Mouse (Mus musculus) CH12.LX (cell line): ENCODE data around the gene Slc17a4. TPM values are rescaled to one million over a fixed set of nuclear protein-coding genes. Genes with fewer than 3 reads are reported as not detected.

ENCODE experiments used
- DNase-seq: peaks from one replicate; pipeline ENCODE4 v3.0.0-alpha.2; 2013; ENCODE audit errors: extremely low read depth
- H3K27ac ChIP-seq: 2 replicates; pipeline ENCODE4 v1.5.1; 2012; ENCODE audit warnings: low read depth, mild to moderate bottlenecking, control low read depth, moderate library complexity; ENCODE audit not compliant: insufficient read depth
- H3K27me3 ChIP-seq: replicated peaks from 2 replicates; pipeline ENCODE3; 2012; ENCODE audit warnings: inconsistent platforms
- H3K36me3 ChIP-seq, 2 experiments: replicated peaks in 1 of 2; 2 replicates each; pipeline versions ENCODE3 to v1.6.1; 2012; ENCODE audit warnings: inconsistent platforms in 1 of 2, low read length in 1 of 2, mild to moderate bottlenecking in 1 of 2, mixed read lengths in 1 of 2, moderate library complexity in 1 of 2; ENCODE audit not compliant: control insufficient read depth in 1 of 2, insufficient read depth in 1 of 2
- H3K4me1 ChIP-seq, 2 experiments: 2 replicates each; pipeline ENCODE4 v1.6.1; 2012; ENCODE audit warnings: inconsistent platforms in 1 of 2, moderate library complexity in 1 of 2; ENCODE audit not compliant: insufficient read depth in 2 of 2, control insufficient read depth in 1 of 2
- H3K4me2 ChIP-seq: 2 replicates; pipeline ENCODE4 v1.6.1; 2012; ENCODE audit warnings: low read depth, mild to moderate bottlenecking, control low read depth; ENCODE audit not compliant: poor library complexity, insufficient read depth, severe bottlenecking
- H3K4me3 ChIP-seq, 3 experiments: fragments of 150-350 bp in 1 of 3; sonication (generic) in 1 of 3; replicated peaks in 1 of 3; 2 replicates each; pipeline versions ENCODE3 to v1.5.1; 2011 to 2012; ENCODE audit warnings: low read depth in 2 of 3, low read length in 2 of 3, mild to moderate bottlenecking in 2 of 3, moderate library complexity in 2 of 3, control low read depth in 1 of 3, improper control_type of control experiment in 1 of 3, inconsistent platforms in 1 of 3, mixed read lengths in 1 of 3; ENCODE audit not compliant: poor library complexity in 1 of 3
- H3K79me2 ChIP-seq: replicated peaks from 2 replicates; pipeline ENCODE4 v1.6.1; 2012; ENCODE audit warnings: mild to moderate bottlenecking, moderate library complexity; ENCODE audit not compliant: control insufficient read depth, poor library complexity, insufficient read depth, severe bottlenecking; ENCODE audit errors: extremely low read depth
- H3K9ac ChIP-seq: 2 replicates; pipeline ENCODE4 v1.6.1; 2012; ENCODE audit warnings: low read depth, mild to moderate bottlenecking, control low read depth, moderate library complexity; ENCODE audit not compliant: insufficient read depth
- H3K9me3 ChIP-seq: replicated peaks from 2 replicates; pipeline ENCODE3; 2012; ENCODE audit warnings: low read length, inconsistent platforms, mixed read lengths
- CHD2 ChIP-seq: IDR thresholded peaks from 2 replicates; pipeline ENCODE4 v1.6.1; 2011; ENCODE audit warnings: low read length, improper control_type of control experiment
- CTCF ChIP-seq, 2 experiments: IDR thresholded peaks in 1 of 2; conservative IDR thresholded peaks in 1 of 2; 2 replicates each; pipeline ENCODE4 v1.5.1; 2011 to 2012; ENCODE audit warnings: low read depth in 2 of 2, low read length in 2 of 2, improper control_type of control experiment in 1 of 2, inconsistent platforms in 1 of 2, mild to moderate bottlenecking in 1 of 2, moderate library complexity in 1 of 2
- EP300 ChIP-seq: IDR thresholded peaks from 2 replicates; pipeline ENCODE4 v1.6.1; 2011; ENCODE audit warnings: low read length, improper control_type of control experiment
- HCFC1 ChIP-seq: IDR thresholded peaks from 2 replicates; pipeline ENCODE4 v1.6.1; 2012; ENCODE audit warnings: low read depth, mild to moderate bottlenecking, inconsistent platforms, low read length, improper control_type of control experiment
- IRF4 ChIP-seq: IDR thresholded peaks from 2 replicates; pipeline ENCODE4 v1.6.1; 2014; ENCODE audit warnings: low read depth, mild to moderate bottlenecking, inconsistent platforms, low read length, improper control_type of control experiment
- JUN ChIP-seq: IDR thresholded peaks from 2 replicates; pipeline ENCODE4 v1.6.1; 2011; ENCODE audit warnings: low read depth, mild to moderate bottlenecking, low read length, improper control_type of control experiment, moderate library complexity; ENCODE audit not compliant: insufficient read depth
- JUND ChIP-seq: conservative IDR thresholded peaks from 2 replicates; pipeline ENCODE4 v1.6.1; 2011; ENCODE audit warnings: low read depth, low read length, improper control_type of control experiment
- MAFK ChIP-seq: IDR thresholded peaks from 2 replicates; pipeline ENCODE4 v1.6.1; 2011; ENCODE audit warnings: low read length, improper control_type of control experiment; ENCODE audit not compliant: insufficient replicate concordance
- MAX ChIP-seq: IDR thresholded peaks from 2 replicates; pipeline ENCODE4 v1.6.1; 2011; ENCODE audit warnings: low read length, improper control_type of control experiment
- MAZ ChIP-seq: IDR thresholded peaks from 2 replicates; pipeline ENCODE4 v1.6.1; 2012; ENCODE audit warnings: low read depth, mild to moderate bottlenecking, inconsistent platforms, low read length, improper control_type of control experiment, moderate library complexity
- MEF2A ChIP-seq: IDR thresholded peaks from 2 replicates; pipeline ENCODE4 v1.6.1; 2014; ENCODE audit warnings: low read depth, mild to moderate bottlenecking, inconsistent platforms, low read length, improper control_type of control experiment, borderline replicate concordance
- MXI1 ChIP-seq: IDR thresholded peaks from 2 replicates; pipeline ENCODE4 v1.6.1; 2011; ENCODE audit warnings: mild to moderate bottlenecking, low read depth, low read length, improper control_type of control experiment
- MYC ChIP-seq: IDR thresholded peaks from 2 replicates; pipeline ENCODE4 v1.6.1; 2011; ENCODE audit warnings: low read depth, mild to moderate bottlenecking, improper control_type of control experiment, low read length
- NRF1 ChIP-seq: IDR thresholded peaks from 2 replicates; pipeline ENCODE4 v1.6.1; 2014; ENCODE audit warnings: low read depth, mild to moderate bottlenecking, inconsistent platforms, low read length, improper control_type of control experiment, moderate library complexity
- PAX5 ChIP-seq: IDR thresholded peaks from 2 replicates; pipeline ENCODE4 v1.6.1; 2012; ENCODE audit warnings: low read length, inconsistent platforms, mixed read lengths
- POLR2A ChIP-seq: IDR thresholded peaks from 2 replicates; pipeline ENCODE4 v1.6.1; 2011; ENCODE audit warnings: low read depth, mild to moderate bottlenecking, improper control_type of control experiment, low read length
- RAD21 ChIP-seq: IDR thresholded peaks from 2 replicates; pipeline ENCODE4 v1.6.1; 2011; ENCODE audit warnings: low read depth, mild to moderate bottlenecking, low read length, improper control_type of control experiment, moderate library complexity
- RCOR1 ChIP-seq: conservative IDR thresholded peaks from 2 replicates; pipeline ENCODE4 v1.6.1; 2012; ENCODE audit warnings: low read depth, mild to moderate bottlenecking, inconsistent platforms, low read length, improper control_type of control experiment
- SIN3A ChIP-seq: IDR thresholded peaks from 2 replicates; pipeline ENCODE4 v1.6.1; 2012; ENCODE audit warnings: low read length, improper control_type of control experiment, inconsistent platforms
- TBP ChIP-seq: conservative IDR thresholded peaks from 2 replicates; pipeline ENCODE4 v1.6.1; 2011; ENCODE audit warnings: low read depth, low read length, improper control_type of control experiment
- TCF12 ChIP-seq: IDR thresholded peaks from 2 replicates; pipeline ENCODE4 v1.6.1; 2014; ENCODE audit warnings: low read depth, mild to moderate bottlenecking, inconsistent platforms, low read length, improper control_type of control experiment
- UBTF ChIP-seq: IDR thresholded peaks from 2 replicates; pipeline ENCODE4 v1.6.1; 2012; ENCODE audit warnings: low read depth, mild to moderate bottlenecking, inconsistent platforms, low read length, improper control_type of control experiment, moderate library complexity
- ZKSCAN1 ChIP-seq: IDR thresholded peaks from 2 replicates; pipeline ENCODE4 v1.6.1; 2012; ENCODE audit warnings: low read depth, inconsistent platforms, low read length, improper control_type of control experiment, borderline replicate concordance
- ZMIZ1 ChIP-seq: IDR thresholded peaks from 2 replicates; pipeline ENCODE4 v1.6.1; 2012; ENCODE audit warnings: low read depth, mild to moderate bottlenecking, inconsistent platforms, low read length, improper control_type of control experiment
- ZNF384 ChIP-seq: IDR thresholded peaks from 2 replicates; pipeline ENCODE4 v1.6.1; 2012; ENCODE audit warnings: low read depth, low read length, improper control_type of control experiment, inconsistent platforms
- dilution Hi-C: fragments of 300-500 bp; cut with MboI; formaldehyde crosslinking; loops from 2 replicates; pipeline ENCODE4 v1.14.3; 2020; ENCODE audit warnings: low sequenced_read_pairs; ENCODE audit not compliant: extremely low pct_unique_long_range_greater_than_20kb, extremely low pct_ligation_motif_present
- in situ Hi-C: fragments of 300-500 bp; cut with MboI; formaldehyde crosslinking; loops from 3 replicates; pipeline ENCODE4 v1.14.3; 2019; ENCODE audit warnings: low sequenced_read_pairs, low pct_ligation_motif_present, low pct_unique_long_range_greater_than_20kb, mixed read lengths
- polyA plus RNA-seq: library from polyadenylated mRNA; unstranded; fragments of >175 nt; gene quantifications from 2 replicates; pipeline ENCODE4 v1.2.1, GENCODE M21; 2012; ENCODE audit warnings: low read depth; ENCODE audit not compliant: insufficient read length
- total RNA-seq, 2 experiments: library from RNA; depleted of rRNA; stranded (reverse); fragments of 300-350 nt in 1 of 2; fragments of >200 nt in 1 of 2; gene quantifications; 2 replicates each; pipeline ENCODE4 v1.2.3; 2012 to 2014

The Slc17a4 gene
- total and polyA plus RNA-seq, 3 experiments = 0.08 to 0.37 (median 0.35) TPM

DNA sequence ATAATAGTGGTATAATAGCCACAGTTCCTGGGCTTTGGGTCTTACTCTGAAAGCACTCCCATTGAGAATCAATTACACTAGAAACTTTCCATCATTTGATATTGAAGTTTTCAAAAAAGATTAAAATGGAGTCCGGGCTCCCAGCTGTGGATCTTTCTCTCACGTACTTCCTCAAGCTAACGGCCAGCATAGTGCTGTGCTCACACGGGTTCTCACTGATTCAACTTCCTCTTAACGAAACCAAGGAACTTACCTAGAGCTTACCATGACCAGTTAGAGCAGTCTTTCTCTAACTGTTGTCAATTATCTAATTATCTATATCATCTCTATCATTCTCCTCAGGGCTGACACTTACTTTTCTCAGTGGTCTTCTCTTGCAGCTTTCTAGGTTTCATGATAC, 35.2 kb downstream of the Slc17a4 start:
- H3K4me1 ChIP-seq = peaks cover 3 to 4% of the 10 kb centered on the region in 2 experiments; a peak in 1 of 4 replicates
- DNase-seq = peak; percentile 22
- TF ChIP-seq SIN3A (no peak), TCF12 (no peak), UBTF (no peak), MAFK (no peak), MAX (no peak), EP300 (no peak), IRF4 (no peak), JUN (no peak), MXI1 (no peak), HCFC1 (no peak), TBP (no peak)
- no peaks in the 10 kb centered on the region for H3K79me2 ChIP-seq
- in situ Hi-C loops (no loop called here), dilution Hi-C loops (no loop called here)
- no peaks in the 10 kb centered on the region for H3K27me3 ChIP-seq
- H3K4me3 ChIP-seq = no peak overlapping the region
- H3K36me3 ChIP-seq = no peaks in the 10 kb centered on the region
- peak overlapping the region; percentile 44; the same call in 1 of the 2 replicates for H3K9ac ChIP-seq
- no peak overlapping the region for H3K27ac ChIP-seq
- H3K9me3 ChIP-seq = no peaks in the 10 kb centered on the region
- H3K4me2 ChIP-seq = peak overlapping the region; percentile 56

DNA sequence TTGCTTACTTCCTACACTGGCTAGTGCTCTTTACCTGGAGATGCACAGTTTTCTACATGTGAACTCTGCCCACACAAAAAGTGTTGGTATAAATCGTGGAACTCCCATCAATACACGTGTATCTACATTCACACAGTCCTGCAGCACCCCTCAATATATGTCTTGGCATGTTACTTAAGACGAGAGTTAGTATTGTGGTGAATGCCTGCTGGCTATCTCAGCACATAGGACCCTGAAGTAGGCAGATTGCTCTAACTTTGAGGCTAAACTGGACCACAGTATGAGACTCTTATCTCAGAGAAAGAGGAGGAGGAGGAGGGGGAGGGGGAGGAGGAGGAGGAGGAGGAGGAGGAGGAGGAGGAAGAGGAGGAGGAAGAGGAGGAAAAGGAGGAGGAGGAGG, 35.7 kb downstream of the Slc17a4 start:
- H3K4me1 ChIP-seq = peaks cover 3 to 4% of the 10 kb centered on the region in 2 experiments; a peak in 1 of 4 replicates
- no peak overlapping the region for H3K27ac ChIP-seq
- dilution Hi-C loops = no loop called here
- H3K9ac ChIP-seq = no peak overlapping the region
- in situ Hi-C loops = no loop called here
- no peak for DNase-seq
- peak overlapping the region; percentile 56 for H3K4me2 ChIP-seq
- H3K36me3 ChIP-seq = no peaks in the 10 kb centered on the region
- H3K79me2 ChIP-seq = no peaks in the 10 kb centered on the region
- H3K4me3 ChIP-seq = no peak overlapping the region
- H3K9me3 ChIP-seq = no peaks in the 10 kb centered on the region
- no peaks in the 10 kb centered on the region for H3K27me3 ChIP-seq
- no peak for TF ChIP-seq HCFC1
- no peak for TF ChIP-seq CTCF (conservative IDR thresholded peaks at IDR 0.05 in 1 of 2, IDR thresholded peaks at IDR 0.05 in 1 of 2; ENCODE audit: low read depth in 2 of 2, low read length in 2 of 2)
- TF ChIP-seq MEF2A = no peak
- no peak for TF ChIP-seq ZNF384
- TF ChIP-seq POLR2A = no peak
- no peak for TF ChIP-seq EP300
- TF ChIP-seq MAFK = no peak
- TF ChIP-seq ZKSCAN1 = no peak
- TF ChIP-seq MAX = no peak
- no peak for TF ChIP-seq MAZ
- TF ChIP-seq JUND = no peak
- no peak for TF ChIP-seq MYC
- TF ChIP-seq NRF1 = no peak
- no peak for TF ChIP-seq PAX5
- no peak for TF ChIP-seq CHD2
- TF ChIP-seq RAD21 = no peak
- TF ChIP-seq ZMIZ1 = no peak
- TF ChIP-seq RCOR1 = no peak
